Mouse (Mus musculus): ENCODE data around the gene Cd300a.

DNA sequence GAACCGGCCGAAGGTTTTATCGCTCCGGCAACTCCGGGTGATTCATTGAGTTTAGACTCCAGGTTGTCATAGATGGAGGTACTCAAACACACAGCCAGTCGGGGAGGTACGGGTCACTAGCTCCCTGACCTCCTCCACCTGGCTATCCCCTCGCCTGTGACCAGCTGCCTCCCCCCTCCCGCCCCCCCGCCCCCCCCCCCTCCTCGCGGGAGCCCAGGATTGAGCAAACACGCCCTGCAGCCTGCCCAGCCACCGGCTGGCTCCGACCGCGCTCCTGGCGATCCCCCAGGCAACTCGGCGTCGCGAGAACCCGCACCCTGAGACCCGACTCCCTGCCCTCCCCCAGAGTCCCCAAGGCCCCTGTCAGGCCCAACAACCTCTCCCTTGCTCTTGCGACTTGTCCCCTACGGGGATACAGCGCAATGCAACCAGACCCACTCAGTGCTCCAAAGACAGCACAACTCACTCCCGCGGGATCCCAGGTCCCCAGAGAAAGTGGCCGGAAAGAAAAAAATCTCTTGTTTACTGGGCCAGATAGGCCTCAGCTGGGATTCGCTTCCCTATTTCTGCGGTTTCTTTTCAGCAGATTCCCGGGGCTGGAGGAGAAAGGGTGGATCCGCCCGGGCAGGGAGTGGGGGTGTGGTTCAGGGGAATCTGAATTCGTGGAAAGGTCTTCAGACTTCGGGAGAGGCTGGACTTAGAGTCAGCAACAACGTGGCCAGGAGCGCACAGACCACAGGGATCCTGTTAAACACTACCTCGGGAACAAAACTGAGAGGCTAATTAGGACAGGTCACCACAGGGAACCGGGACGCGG, 39.2 kb upstream of the Cd300a start, which contains the start of gene Gprc5c:
- TF ChIP-seq EP300 (IDR thresholded peaks at IDR 0.05; ENCODE audit: insufficient read depth, low read depth, low read length) = no peak
- TF ChIP-seq CTCF (IDR thresholded peaks at IDR 0.05; ENCODE audit: low read depth, low read length) = no peak
